Mouse (Mus musculus): ENCODE results near the gene Fbxw14.
"Not testable (repeated sequence)": the region's sequence is repeated elsewhere in the genome, so short reads cannot be mapped to it uniquely, and the experiment has no call there.

Fbxw14 gene

GRCm38 (mm10) chr9:109287576-109287975 lies at the start of gene Fbxw14:
Gene Fbxw14, minus strand, starts transcription at chr9:109287676.
- DNase-seq, result not testable (repeated sequence)

GRCm38 (mm10) chr9:109263041-109263440 lies 24.4 kb downstream of the Fbxw14 start:
- no peak for DNase-seq

- no peak for DNase-seq
Observed at GRCm38 (mm10) chr9:109234654-109235053, 52.8 kb downstream of the Fbxw14 start, which contains the start of gene Fbxw20. Gene Fbxw20, minus strand, starts transcription at chr9:109234754.

All from kidney, postnatal 36 days (tissue).